Mouse (Mus musculus) neural tube, embryonic 13.5 days (tissue): ENCODE data around the gene Ermn. TPM values are rescaled to one million over a fixed set of nuclear protein-coding genes. Genes with fewer than 3 reads are reported as not detected.

Experiments
- ATAC-seq: fragments of 200-750 bp; cut with Nextera tagmentation; 2 replicates; pipeline ENCODE4 v1.8.0; 2017; ENCODE audit warnings: low read depth, mild to moderate bottlenecking, moderate TSS enrichment, moderate library complexity
- H3K27ac ChIP-seq: fragments of 300-500 bp; sonication (generic); replicated peaks from 2 replicates; pipeline ENCODE4 v1.5.1; 2015; ENCODE audit warnings: moderate library complexity, mild to moderate bottlenecking, inconsistent platforms
- H3K27me3 ChIP-seq: fragments of 300-500 bp; sonication (generic); 2 replicates; pipeline ENCODE4 v1.6.1; 2015; ENCODE audit warnings: mild to moderate bottlenecking, inconsistent platforms
- H3K36me3 ChIP-seq: fragments of 300-500 bp; sonication (generic); 2 replicates; pipeline ENCODE4 v1.6.1; 2015; ENCODE audit warnings: mild to moderate bottlenecking, inconsistent platforms
- H3K4me1 ChIP-seq: fragments of 300-500 bp; sonication (generic); replicated peaks from 2 replicates; pipeline ENCODE4 v1.6.1; 2015; ENCODE audit warnings: inconsistent platforms
- H3K4me2 ChIP-seq: fragments of 300-500 bp; sonication (generic); 2 replicates; pipeline ENCODE4 v1.6.1; 2015; ENCODE audit warnings: inconsistent platforms, mild to moderate bottlenecking, moderate library complexity
- H3K4me3 ChIP-seq: fragments of 300-500 bp; sonication (generic); 2 replicates; pipeline ENCODE4 v1.5.1; 2015; ENCODE audit warnings: mild to moderate bottlenecking, inconsistent platforms
- H3K9ac ChIP-seq: fragments of 300-500 bp; sonication (generic); 2 replicates; pipeline ENCODE4 v1.6.1; 2015; ENCODE audit warnings: moderate library complexity, mild to moderate bottlenecking, inconsistent platforms
- H3K9me3 ChIP-seq: fragments of 300-500 bp; sonication (generic); 2 replicates; pipeline ENCODE4 v1.6.1; 2016; ENCODE audit warnings: inconsistent platforms
- WGBS: fragments of 180-500 bp; shearing (Covaris S2); methylation state at CpG from one replicate; pipeline ENCODE4 v1.1.7; 2015; 5-methylcytosine and 5-hydroxymethylcytosine counted together
- polyA plus RNA-seq: library from polyadenylated mRNA; unstranded; fragments of >200 nt; fragmentation: Nextera tagmentation; extraction: Ambion mirVana; gene quantifications from 2 replicates; pipeline ENCODE4 v1.2.1, GENCODE M21; 2015

Gene Ermn
- 0.12 and 0.22 TPM in 2 replicates for polyA plus RNA-seq

DNA sequence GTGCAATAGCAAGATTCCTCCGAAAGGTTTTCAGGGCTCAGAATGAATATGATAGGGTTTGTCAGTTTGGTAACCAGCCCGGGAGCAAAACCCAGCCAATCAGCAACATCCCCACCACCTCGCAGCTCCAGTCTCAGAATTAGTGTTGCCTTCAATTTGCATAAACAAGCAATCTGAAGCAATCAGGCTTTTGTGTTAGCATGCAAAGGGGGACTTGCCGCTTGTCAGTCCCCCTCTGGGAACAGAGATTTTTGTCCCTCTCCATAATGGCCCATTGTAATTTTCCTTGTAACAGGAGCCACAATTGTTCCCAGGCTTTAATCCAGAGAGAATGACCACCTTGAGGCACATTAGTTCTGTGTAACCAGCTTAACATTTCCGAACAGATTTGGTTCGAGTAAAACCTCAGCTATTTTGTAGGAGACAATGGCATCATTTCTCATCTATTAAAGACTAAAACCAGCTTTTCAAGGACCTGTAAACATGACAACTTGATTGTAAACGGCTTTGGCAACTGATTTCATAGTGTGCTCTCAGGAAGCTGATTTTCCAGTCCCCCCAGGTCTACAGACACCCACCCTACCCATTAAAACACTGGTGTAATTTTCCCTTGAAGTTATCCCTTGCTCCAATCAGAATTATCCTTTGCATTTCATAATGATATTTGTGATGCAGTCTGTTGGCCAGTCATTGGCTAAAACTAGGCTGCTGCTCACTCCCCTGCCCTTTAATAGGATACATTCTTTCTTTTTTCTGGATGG is at the start of gene Ermn:
Gene Ermn (minus strand): TSS at position 44 of the 761 bp plus-strand sequence.
- peak within 1 kb of the TSS; percentile 25; the same call in 1 of the 2 replicates for H3K4me2 ChIP-seq
- 11% methylated on average over 7 of the region's 7 CpGs for WGBS
- no peaks in the 10 kb centered on the region for H3K9me3 ChIP-seq
- no peak within 1 kb of the TSS for H3K9ac ChIP-seq
- no peak within 1 kb of the TSS for H3K4me3 ChIP-seq
- H3K4me1 ChIP-seq: peaks cover 10% of the 10 kb centered on the region
- H3K36me3 ChIP-seq: no peaks in the 10 kb centered on the region
- ATAC-seq: peak; percentile 50
- H3K27me3 ChIP-seq: no peaks in the 10 kb centered on the region
- H3K27ac ChIP-seq: no peak within 1 kb of the TSS

DNA sequence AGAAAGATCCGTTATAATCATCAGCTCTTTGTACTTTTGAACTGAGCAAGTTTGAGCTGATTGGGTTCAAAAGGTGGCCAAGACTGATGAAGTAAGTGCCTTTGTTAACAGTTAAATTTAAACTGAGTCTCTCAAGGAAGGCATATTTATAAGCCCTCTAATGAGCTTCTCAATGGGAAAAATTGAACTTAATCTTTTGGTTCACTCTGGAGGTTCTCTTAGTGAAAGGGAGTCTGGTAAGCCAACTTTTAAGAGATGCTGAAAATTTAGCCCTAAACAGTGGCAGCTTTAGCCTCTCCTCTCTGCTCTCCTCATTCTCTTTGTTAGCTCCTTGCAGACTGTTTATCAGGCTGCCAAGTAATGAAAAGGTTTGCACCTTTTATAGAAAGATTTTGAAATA is 42.2 kb upstream of the Ermn start:
- H3K4me3 ChIP-seq: no peak overlapping the region
- no peaks in the 10 kb centered on the region for H3K9me3 ChIP-seq
- no peaks in the 10 kb centered on the region for H3K27me3 ChIP-seq
- no peak for ATAC-seq
- H3K9ac ChIP-seq: no peak overlapping the region
- no peak overlapping the region for H3K27ac ChIP-seq
- no peaks in the 10 kb centered on the region for H3K36me3 ChIP-seq
- no peak overlapping the region for H3K4me2 ChIP-seq
- no peaks in the 10 kb centered on the region for H3K4me1 ChIP-seq
- 54% methylated on average over 1 of the region's 1 CpGs for WGBS

DNA sequence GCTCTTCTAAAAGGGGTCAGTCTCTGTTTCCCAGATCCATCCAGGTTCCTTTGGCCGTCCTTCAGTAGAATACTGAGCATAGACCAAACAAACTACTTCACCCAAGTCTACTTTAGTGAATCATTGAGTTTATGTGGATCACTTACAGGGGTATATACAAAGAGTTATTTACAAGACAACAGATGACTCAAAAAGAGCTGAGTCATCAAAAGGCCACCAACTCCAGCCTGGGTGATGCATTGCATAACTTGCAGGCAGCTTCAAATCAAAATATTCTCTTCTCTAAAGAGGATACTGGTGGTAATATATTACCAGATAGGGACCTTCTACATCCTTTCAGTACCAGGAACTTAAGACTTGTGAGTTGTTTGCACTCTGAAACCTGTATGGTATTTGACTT is 33.8 kb upstream of the Ermn start:
- Histone ChIP-seq H3K4me2 (no peak overlapping the region), H3K27ac (no peak overlapping the region), H3K9me3 (no peaks in the 10 kb centered on the region), H3K27me3 (no peaks in the 10 kb centered on the region), H3K36me3 (no peaks in the 10 kb centered on the region), H3K4me1 (no peaks in the 10 kb centered on the region), H3K4me3 (no peak overlapping the region), H3K9ac (no peak overlapping the region)
- 84% methylated on average over 1 of the region's 1 CpGs for WGBS
- no peak for ATAC-seq

DNA sequence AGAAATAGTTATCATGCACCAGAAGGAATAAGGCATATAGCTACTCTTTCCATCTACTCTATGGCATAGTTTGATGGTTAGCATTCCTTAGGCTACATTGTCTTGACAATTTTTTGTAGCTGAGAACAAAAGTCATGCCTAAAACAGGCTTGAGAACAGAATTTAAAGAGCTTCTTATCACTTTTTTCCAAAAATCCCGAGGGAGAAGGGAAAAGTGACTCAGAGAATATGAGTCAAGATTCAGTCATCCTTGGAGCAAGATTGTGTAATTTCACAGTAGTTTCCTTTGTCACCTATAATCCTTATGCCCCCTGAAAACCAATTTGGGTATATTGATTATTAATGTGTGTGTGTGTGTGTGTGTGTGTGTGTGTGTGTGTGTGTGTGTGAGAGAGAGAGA is 27.2 kb upstream of the Ermn start:
- WGBS: 82% methylated on average over 1 of the region's 1 CpGs
- ATAC-seq: no peak
- no peaks in the 10 kb centered on the region for H3K27me3 ChIP-seq
- H3K9me3 ChIP-seq: no peaks in the 10 kb centered on the region
- H3K4me1 ChIP-seq: no peaks in the 10 kb centered on the region
- no peak overlapping the region for H3K9ac ChIP-seq
- no peak overlapping the region for H3K27ac ChIP-seq
- H3K4me2 ChIP-seq: no peak overlapping the region
- H3K36me3 ChIP-seq: no peaks in the 10 kb centered on the region
- H3K4me3 ChIP-seq: no peak overlapping the region

DNA sequence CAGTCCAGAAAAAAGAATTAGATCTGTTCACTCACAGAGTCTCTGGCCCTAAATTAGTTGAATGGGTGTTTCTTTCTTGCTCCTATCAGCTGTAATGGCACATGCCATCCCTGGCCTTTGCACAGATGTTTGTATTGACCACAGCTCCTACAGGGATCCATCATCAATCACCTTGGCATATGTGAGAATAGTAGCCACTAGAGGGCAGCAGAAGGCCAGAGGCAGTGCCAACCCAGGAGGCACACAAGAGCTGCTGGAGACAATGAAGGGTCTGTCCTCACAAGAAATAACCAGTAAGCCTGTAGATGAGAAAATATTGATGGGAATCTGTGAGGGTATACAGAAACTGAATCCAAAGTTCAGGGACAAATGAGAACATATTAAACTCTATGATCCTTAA is 2.7 kb upstream of the Ermn start:
- no peak overlapping the region for H3K9ac ChIP-seq
- no peaks in the 10 kb centered on the region for H3K9me3 ChIP-seq
- no peaks in the 10 kb centered on the region for H3K36me3 ChIP-seq
- no peak overlapping the region for H3K27ac ChIP-seq
- H3K4me2 ChIP-seq: no peak overlapping the region
- H3K4me3 ChIP-seq: no peak overlapping the region
- peaks cover 10% of the 10 kb centered on the region for H3K4me1 ChIP-seq
- H3K27me3 ChIP-seq: no peaks in the 10 kb centered on the region
- ATAC-seq: peak; percentile 76

DNA sequence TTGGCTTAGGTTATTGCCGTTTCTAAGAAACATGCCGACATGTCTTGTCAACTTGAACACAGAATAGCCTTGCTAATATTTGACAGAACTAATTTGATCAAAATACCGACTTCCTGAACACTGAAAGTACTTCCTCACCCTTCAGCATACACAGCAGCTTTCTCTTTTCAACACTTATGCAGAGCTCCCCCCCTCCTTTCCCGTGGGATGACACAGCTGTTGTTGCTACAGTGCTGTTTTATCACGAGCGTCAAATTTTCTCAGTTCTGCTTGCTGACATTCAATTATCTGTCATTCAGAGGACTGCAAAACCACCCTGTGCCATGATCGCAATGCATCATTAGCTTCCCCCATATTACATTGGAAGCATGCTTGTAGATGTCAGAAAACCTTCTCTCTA is 10.8 kb downstream of the Ermn start:
- H3K9ac ChIP-seq: no peak overlapping the region
- no peak overlapping the region for H3K27ac ChIP-seq
- ATAC-seq: no peak
- H3K27me3 ChIP-seq: no peaks in the 10 kb centered on the region
- no peaks in the 10 kb centered on the region for H3K4me1 ChIP-seq
- H3K4me2 ChIP-seq: no peak overlapping the region
- no peak overlapping the region for H3K4me3 ChIP-seq
- no peaks in the 10 kb centered on the region for H3K36me3 ChIP-seq
- WGBS: 75% methylated on average over 7 of the region's 7 CpGs
- no peaks in the 10 kb centered on the region for H3K9me3 ChIP-seq

DNA sequence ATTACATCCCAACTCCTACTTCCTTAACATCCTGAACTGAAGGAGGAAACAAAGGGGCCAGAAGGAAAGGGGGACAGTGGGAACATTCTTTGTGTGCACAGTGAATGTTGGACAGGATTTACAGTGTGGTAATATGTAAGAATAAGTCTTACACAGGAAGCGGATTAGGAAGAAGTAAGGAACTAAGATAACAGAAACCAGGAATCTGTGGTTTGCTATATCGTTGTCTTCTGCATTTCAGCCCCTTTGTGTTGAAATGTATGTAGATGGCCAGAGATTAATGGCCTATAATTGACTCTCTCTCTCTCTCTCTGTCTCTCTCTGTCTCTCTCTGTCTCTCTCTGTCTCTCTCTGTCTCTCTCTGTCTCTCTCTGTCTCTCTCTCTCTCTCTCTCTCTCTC is 15.7 kb downstream of the Ermn start:
- no peak for ATAC-seq
- Histone ChIP-seq H3K27ac (no peak overlapping the region), H3K9ac (no peak overlapping the region), H3K27me3 (no peaks in the 10 kb centered on the region), H3K4me3 (no peak overlapping the region), H3K4me1 (no peaks in the 10 kb centered on the region), H3K9me3 (no peaks in the 10 kb centered on the region), H3K36me3 (no peaks in the 10 kb centered on the region), H3K4me2 (no peak overlapping the region)
- WGBS: 98% methylated on average over 2 of the region's 2 CpGs

DNA sequence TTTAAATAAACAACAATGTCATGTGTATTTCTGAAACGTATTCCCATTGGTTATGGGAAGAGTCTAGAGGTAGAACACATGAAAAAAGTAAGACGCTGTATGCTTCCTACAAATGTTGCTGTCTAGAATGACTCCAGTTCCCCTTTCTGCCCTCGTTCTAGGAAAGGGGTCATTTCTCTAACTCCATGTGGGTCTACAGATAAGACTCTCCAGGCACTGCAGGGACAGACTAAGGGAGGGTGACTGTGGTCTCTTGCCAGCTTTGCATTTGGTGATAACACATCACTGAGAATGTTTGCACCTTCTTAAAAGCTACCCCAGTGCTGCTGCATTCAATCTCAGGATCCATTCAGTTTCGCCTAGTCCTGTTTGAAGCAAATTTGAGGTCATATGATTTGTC is 17.0 kb downstream of the Ermn start:
- Histone ChIP-seq H3K4me3 (no peak overlapping the region), H3K4me2 (no peak overlapping the region), H3K36me3 (no peaks in the 10 kb centered on the region), H3K27me3 (no peaks in the 10 kb centered on the region), H3K9me3 (no peaks in the 10 kb centered on the region), H3K27ac (no peak overlapping the region), H3K4me1 (no peaks in the 10 kb centered on the region), H3K9ac (no peak overlapping the region)
- WGBS: 85% methylated on average over 4 of the region's 4 CpGs
- no peak for ATAC-seq

DNA sequence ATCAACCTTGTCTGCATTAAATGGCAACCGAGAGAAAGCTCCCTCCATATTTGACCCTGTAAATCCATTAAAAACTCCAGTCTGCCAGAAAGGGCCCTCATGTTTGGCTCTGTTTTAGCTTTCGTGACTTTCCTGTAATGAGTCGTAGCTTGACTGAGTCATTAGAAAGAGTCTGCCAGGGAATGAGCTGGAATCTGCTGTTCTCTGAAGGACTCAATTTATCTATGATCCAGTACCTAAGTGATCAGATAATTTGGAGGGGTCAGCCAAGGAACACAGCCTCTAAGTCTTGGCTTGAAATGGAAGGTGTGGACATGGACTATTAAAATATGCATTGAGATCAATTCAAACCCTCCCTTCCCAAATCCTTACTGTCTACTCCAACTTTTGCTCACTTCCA is 21.2 kb downstream of the Ermn start:
- H3K27me3 ChIP-seq: no peaks in the 10 kb centered on the region
- H3K9ac ChIP-seq: no peak overlapping the region
- WGBS: 90% methylated on average over 3 of the region's 3 CpGs
- H3K4me1 ChIP-seq: no peaks in the 10 kb centered on the region
- no peaks in the 10 kb centered on the region for H3K9me3 ChIP-seq
- no peak for ATAC-seq
- H3K36me3 ChIP-seq: no peaks in the 10 kb centered on the region
- no peak overlapping the region for H3K27ac ChIP-seq
- no peak overlapping the region for H3K4me3 ChIP-seq
- H3K4me2 ChIP-seq: no peak overlapping the region

DNA sequence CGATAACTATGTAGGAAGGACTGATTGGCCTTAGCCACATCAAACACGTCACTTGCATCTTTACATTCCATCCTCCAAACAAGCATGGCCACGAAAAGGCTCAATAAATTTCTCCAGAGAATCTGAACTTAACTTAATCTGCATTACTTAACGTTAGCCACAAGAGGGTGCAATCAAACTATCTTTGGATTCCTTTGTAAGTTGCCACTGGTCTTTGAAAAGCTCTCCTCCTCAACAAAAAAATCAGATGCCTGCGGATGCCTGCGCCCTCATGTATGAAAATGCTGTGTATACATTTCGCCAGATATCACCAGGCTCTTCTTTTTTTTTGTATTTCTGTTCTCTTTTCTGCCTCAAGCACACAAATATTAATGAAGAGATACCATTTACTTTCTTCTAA is 23.3 kb downstream of the Ermn start:
- no peak overlapping the region for H3K4me3 ChIP-seq
- no peaks in the 10 kb centered on the region for H3K9me3 ChIP-seq
- no peak overlapping the region for H3K27ac ChIP-seq
- no peaks in the 10 kb centered on the region for H3K4me1 ChIP-seq
- no peaks in the 10 kb centered on the region for H3K27me3 ChIP-seq
- H3K4me2 ChIP-seq: no peak overlapping the region
- peak; percentile 32; the same call in 1 of the 2 replicates for ATAC-seq
- 32% methylated on average over 7 of the region's 7 CpGs for WGBS
- no peaks in the 10 kb centered on the region for H3K36me3 ChIP-seq
- H3K9ac ChIP-seq: no peak overlapping the region

DNA sequence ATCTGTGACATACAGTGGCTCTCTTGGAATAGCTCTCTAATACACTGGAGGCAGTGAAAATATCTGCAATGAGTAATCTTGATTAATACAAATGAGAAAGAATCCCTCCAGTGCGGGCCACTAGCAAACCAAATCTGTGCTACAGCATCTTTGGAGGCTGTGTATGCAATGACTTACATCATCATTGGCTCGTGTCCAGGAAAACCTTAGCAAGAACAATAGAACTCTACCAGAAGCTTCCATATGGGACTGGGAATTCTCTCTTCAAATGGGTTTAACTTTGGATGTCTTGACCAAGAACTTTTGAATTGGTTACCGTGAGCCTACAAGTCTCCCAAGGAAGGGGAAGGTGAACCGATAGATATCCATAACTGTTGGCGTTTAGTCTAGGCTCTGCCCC is 25.9 kb downstream of the Ermn start:
- ATAC-seq: no peak
- 90% methylated on average over 5 of the region's 5 CpGs for WGBS
- no peak overlapping the region for H3K4me3 ChIP-seq

DNA sequence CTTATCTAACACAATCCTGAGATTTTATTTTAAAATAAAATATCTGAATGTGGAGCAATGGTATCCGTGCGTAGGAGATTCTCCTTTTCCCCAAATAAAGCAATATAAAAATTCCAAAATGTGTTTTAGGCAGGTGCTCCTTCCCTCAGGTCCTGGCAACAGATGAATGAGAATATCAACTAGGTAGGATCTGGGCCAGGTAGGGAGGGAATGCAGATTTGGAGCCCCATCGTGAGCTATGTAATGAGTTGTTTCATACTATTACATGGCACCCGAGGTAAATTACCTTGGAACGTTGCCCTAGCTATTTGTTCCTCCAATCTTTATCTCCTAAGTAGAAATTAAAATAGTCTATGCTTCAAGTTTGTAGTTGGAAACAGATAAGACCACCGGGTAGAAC is 29.1 kb downstream of the Ermn start:
- ATAC-seq: no peak
- 91% methylated on average over 6 of the region's 6 CpGs for WGBS
- H3K9ac ChIP-seq: no peak overlapping the region

More for the DNA sequence above, 25.9 kb downstream of the Ermn start:
- Histone ChIP-seq H3K36me3 (no peaks in the 10 kb centered on the region), H3K27me3 (no peaks in the 10 kb centered on the region), H3K4me1 (no peaks in the 10 kb centered on the region), H3K9me3 (no peaks in the 10 kb centered on the region), H3K27ac (no peak overlapping the region), H3K4me2 (no peak overlapping the region), H3K9ac (no peak overlapping the region)

DNA sequence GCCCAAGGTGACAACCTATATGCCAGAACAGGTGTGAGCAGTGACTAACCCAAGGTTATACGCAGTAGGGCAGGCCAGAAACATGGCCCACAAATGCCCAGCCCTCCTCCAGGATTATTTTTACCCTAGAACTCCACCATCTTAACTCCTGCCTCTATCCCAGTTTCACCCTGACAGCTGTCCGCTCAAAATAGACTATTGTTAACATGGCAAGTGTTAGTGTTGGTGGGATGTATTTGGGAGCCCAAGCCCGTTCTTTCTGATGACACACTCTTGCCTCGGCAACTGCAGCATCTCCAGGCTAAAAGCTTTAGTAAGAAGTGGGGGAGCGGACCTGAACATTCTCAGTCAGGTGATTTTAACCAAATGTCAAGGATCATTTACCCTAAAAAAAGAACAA is 45.6 kb downstream of the Ermn start:
- no peak overlapping the region for H3K4me2 ChIP-seq
- H3K27ac ChIP-seq: no peak overlapping the region
- H3K36me3 ChIP-seq: no peaks in the 10 kb centered on the region
- H3K4me3 ChIP-seq: no peak overlapping the region
- no peaks in the 10 kb centered on the region for H3K9me3 ChIP-seq
- no peak overlapping the region for H3K9ac ChIP-seq
- WGBS: 96% methylated on average over 5 of the region's 5 CpGs
- H3K27me3 ChIP-seq: no peaks in the 10 kb centered on the region
- no peaks in the 10 kb centered on the region for H3K4me1 ChIP-seq
- no peak for ATAC-seq

More for the DNA sequence above, 29.1 kb downstream of the Ermn start:
- Histone ChIP-seq H3K9me3 (no peaks in the 10 kb centered on the region), H3K36me3 (no peaks in the 10 kb centered on the region), H3K4me3 (no peak overlapping the region), H3K4me2 (no peak overlapping the region), H3K27me3 (no peaks in the 10 kb centered on the region), H3K4me1 (no peaks in the 10 kb centered on the region), H3K27ac (no peak overlapping the region)
